Mouse (Mus musculus) midbrain, postnatal 0 days (tissue): ENCODE results near the gene Ubr1. TPM values are rescaled to one million over a fixed set of nuclear protein-coding genes. Genes with fewer than 3 reads are reported as not detected.

Experiments
- ATAC-seq: fragments of 200-750 bp; cut with Nextera tagmentation; 2 replicates; pipeline ENCODE4 v1.8.0; 2017; ENCODE audit warnings: moderate number of reproducible peaks, mild to moderate bottlenecking, moderate TSS enrichment, moderate library complexity; ENCODE audit not compliant: low FRiP score
- DNase-seq: peaks from one replicate; pipeline ENCODE4 v3.0.0-alpha.2; 2015; ENCODE audit warnings: low spot score
- H3K27ac ChIP-seq: fragments of 300-500 bp; sonication (generic); 2 replicates; pipeline ENCODE4 v1.5.1; 2014; ENCODE audit warnings: low read depth, mild to moderate bottlenecking, low read length, mixed read lengths
- H3K27me3 ChIP-seq: fragments of 300-500 bp; sonication (generic); 2 replicates; pipeline ENCODE4 v1.6.1; 2014; ENCODE audit warnings: low read length, control low read depth, mixed read lengths; ENCODE audit not compliant: insufficient read depth
- H3K36me3 ChIP-seq: fragments of 300-500 bp; sonication (generic); 2 replicates; pipeline ENCODE4 v1.6.1; 2014; ENCODE audit warnings: low read length, control low read depth, mixed read lengths; ENCODE audit not compliant: insufficient read depth
- H3K4me1 ChIP-seq: fragments of 300-500 bp; sonication (generic); 2 replicates; pipeline ENCODE4 v1.6.1; 2014; ENCODE audit warnings: mild to moderate bottlenecking, control low read depth, antibody characterized with exemption, low read length, mixed read lengths; ENCODE audit not compliant: insufficient read depth
- H3K4me2 ChIP-seq: fragments of 300-500 bp; sonication (generic); 2 replicates; pipeline ENCODE4 v1.6.1; 2014; ENCODE audit warnings: low read depth, mild to moderate bottlenecking, low read length, mixed read lengths; ENCODE audit not compliant: poor library complexity, severe bottlenecking
- H3K4me3 ChIP-seq: fragments of 300-500 bp; sonication (generic); 2 replicates; pipeline ENCODE4 v1.5.1; 2014; ENCODE audit warnings: low read depth, mild to moderate bottlenecking, low read length, moderate library complexity
- H3K9ac ChIP-seq: fragments of 300-500 bp; sonication (generic); replicated peaks from 2 replicates; pipeline ENCODE4 v1.6.1; 2014; ENCODE audit warnings: mild to moderate bottlenecking, low read length, moderate library complexity, mixed read lengths; ENCODE audit not compliant: poor library complexity, severe bottlenecking
- H3K9me3 ChIP-seq: fragments of 300-500 bp; sonication (generic); 2 replicates; pipeline ENCODE4 v1.6.1; 2016; ENCODE audit warnings: low read length, control low read depth
- CTCF ChIP-seq: IDR thresholded peaks from 2 replicates; pipeline ENCODE4 v1.5.1; 2016; ENCODE audit warnings: antibody characterized with exemption, mild to moderate bottlenecking
- WGBS: fragments of 180-500 bp; shearing (Covaris S2); extraction: QIAGEN DNeasy Blood & Tissue Kit; methylation state at CpG from one replicate; pipeline ENCODE4 v1.1.7; 2014; 5-methylcytosine and 5-hydroxymethylcytosine counted together
- polyA plus RNA-seq: library from polyadenylated mRNA; unstranded; fragments of >200 nt; fragmentation: Nextera tagmentation; extraction: Ambion mirVana; gene quantifications from 2 replicates; pipeline ENCODE4 v1.2.1, GENCODE M21; 2015
- total RNA-seq: library from RNA; depleted of rRNA; stranded (reverse); fragments of >200 nt; gene quantifications from 2 replicates; pipeline ENCODE4 v1.2.3, GENCODE M21; 2014

Gene Ubr1
- total and polyA plus RNA-seq, 2 experiments from 2014 or later: 28.0 to 34.0 TPM

GRCm38 (mm10) chr2:120960261-120960660 is 10.3 kb downstream of the Ubr1 start:
- 0 out of 2 replicates have a peak, but pooled peaks cover 5% of the 10 kb centered on the region for H3K36me3 ChIP-seq
- WGBS: 95% methylated on average over 1 of the region's 1 CpGs
- no peak for ATAC-seq

GRCm38 (mm10) chr2:120959827-120960226 is 10.7 kb downstream of the Ubr1 start:
- Histone ChIP-seq H3K9ac (no peak overlapping the region), H3K27ac (no peak overlapping the region), H3K4me3 (no peak overlapping the region), H3K9me3 (no peaks in the 10 kb centered on the region), H3K4me2 (no peak overlapping the region), H3K27me3 (no peaks in the 10 kb centered on the region), H3K4me1 (no peaks in the 10 kb centered on the region), H3K36me3 (0 out of 2 replicates have a peak, but pooled peaks cover 5% of the 10 kb centered on the region)
- TF ChIP-seq CTCF: no peak
- WGBS: 96% methylated on average over 5 of the region's 5 CpGs
- no peak for DNase-seq
- no peak for ATAC-seq

More at GRCm38 (mm10) chr2:120960261-120960660, 10.3 kb downstream of the Ubr1 start:
- Histone ChIP-seq H3K9me3 (no peaks in the 10 kb centered on the region), H3K4me3 (no peak overlapping the region), H3K4me1 (no peaks in the 10 kb centered on the region), H3K27me3 (no peaks in the 10 kb centered on the region), H3K4me2 (no peak overlapping the region), H3K27ac (no peak overlapping the region), H3K9ac (no peak overlapping the region)
- TF ChIP-seq CTCF: no peak
- DNase-seq: no peak

- Histone ChIP-seq H3K27ac (no peak overlapping the region), H3K36me3 (0 out of 2 replicates have a peak, but pooled peaks cover 8% of the 10 kb centered on the region), H3K4me2 (no peak overlapping the region), H3K4me3 (no peak overlapping the region), H3K4me1 (no peaks in the 10 kb centered on the region), H3K9ac (no peak overlapping the region), H3K9me3 (no peaks in the 10 kb centered on the region), H3K27me3 (no peaks in the 10 kb centered on the region)
- ATAC-seq (no peak), DNase-seq (no peak)
- no peak for TF ChIP-seq CTCF
- WGBS: 94% methylated on average over 2 of the region's 2 CpGs
These were observed 11.2 kb downstream of the Ubr1 start for GRCm38 (mm10) chr2:120959363-120959762.

GRCm38 (mm10) chr2:120952176-120952938 is 18.2 kb downstream of the Ubr1 start:
- TF ChIP-seq CTCF: no peak
- no peak overlapping the region for H3K4me2 ChIP-seq
- no peaks in the 10 kb centered on the region for H3K4me1 ChIP-seq
- no peak overlapping the region for H3K4me3 ChIP-seq
- H3K27me3 ChIP-seq: no peaks in the 10 kb centered on the region
- no peaks in the 10 kb centered on the region for H3K9me3 ChIP-seq
- no peak overlapping the region for H3K9ac ChIP-seq
- no peak overlapping the region for H3K27ac ChIP-seq
- WGBS: 82% methylated on average over 2 of the region's 2 CpGs
- no peak for DNase-seq
- H3K36me3 ChIP-seq: peaks cover 23% of the 10 kb centered on the region
- ATAC-seq: no peak

- Histone ChIP-seq H3K9ac (no peak overlapping the region), H3K9me3 (no peaks in the 10 kb centered on the region), H3K36me3 (peaks cover 33% of the 10 kb centered on the region), H3K4me3 (no peak overlapping the region), H3K27me3 (no peaks in the 10 kb centered on the region), H3K4me1 (no peaks in the 10 kb centered on the region), H3K4me2 (no peak overlapping the region), H3K27ac (no peak overlapping the region)
- no peak for TF ChIP-seq CTCF
- WGBS: 76% methylated on average over 5 of the region's 5 CpGs
- ATAC-seq: no peak
- peak; percentile 36 for DNase-seq
These were observed 19.3 kb downstream of the Ubr1 start for GRCm38 (mm10) chr2:120951208-120951607.

- DNase-seq (no peak), ATAC-seq (no peak)
- Histone ChIP-seq H3K4me1 (no peaks in the 10 kb centered on the region), H3K4me2 (no peak overlapping the region), H3K9ac (no peak overlapping the region), H3K9me3 (no peaks in the 10 kb centered on the region), H3K27ac (no peak overlapping the region), H3K36me3 (peaks cover 42% of the 10 kb centered on the region), H3K27me3 (no peaks in the 10 kb centered on the region), H3K4me3 (no peak overlapping the region)
- 97% methylated on average over 3 of the region's 3 CpGs for WGBS
- no peak for TF ChIP-seq CTCF
These were observed 37.5 kb downstream of the Ubr1 start for GRCm38 (mm10) chr2:120933038-120933437.
